Mouse (Mus musculus) liver, embryonic 16.5 days (tissue): Measurements from ENCODE around the gene Gm10160. TPM values are rescaled to one million over a fixed set of nuclear protein-coding genes. Genes with fewer than 3 reads are reported as not detected.

ENCODE experiments used
- ATAC-seq: fragments of 200-750 bp; cut with Nextera tagmentation; 2 replicates; pipeline ENCODE4 v1.8.0; 2017; ENCODE audit warnings: low read depth, mild to moderate bottlenecking, moderate number of reproducible peaks, moderate library complexity
- H3K27ac ChIP-seq: fragments of 300-500 bp; sonication (generic); 2 replicates; pipeline ENCODE4 v1.5.1; 2014; ENCODE audit warnings: mild to moderate bottlenecking, low read length
- H3K27me3 ChIP-seq: fragments of 300-500 bp; sonication (generic); 2 replicates; pipeline ENCODE4 v1.6.1; 2014; ENCODE audit warnings: low read depth, low read length, mixed read lengths; ENCODE audit not compliant: control insufficient read depth, insufficient read depth
- H3K36me3 ChIP-seq: fragments of 300-500 bp; sonication (generic); 2 replicates; pipeline ENCODE4 v1.6.1; 2014; ENCODE audit warnings: mild to moderate bottlenecking; ENCODE audit not compliant: control insufficient read depth, insufficient read depth
- H3K4me1 ChIP-seq: fragments of 300-500 bp; sonication (generic); 2 replicates; pipeline ENCODE4 v1.6.1; 2014; ENCODE audit warnings: low read depth, low read length, mixed read lengths; ENCODE audit not compliant: control insufficient read depth
- H3K4me2 ChIP-seq: fragments of 300-500 bp; sonication (generic); 2 replicates; pipeline ENCODE4 v1.6.1; 2014; ENCODE audit warnings: low read depth, low read length, mixed read lengths
- H3K4me3 ChIP-seq: fragments of 300-500 bp; sonication (generic); 2 replicates; pipeline ENCODE4 v1.5.1; 2014; ENCODE audit warnings: low read depth, mild to moderate bottlenecking, low read length
- H3K9ac ChIP-seq: fragments of 300-500 bp; sonication (generic); 2 replicates; pipeline ENCODE4 v1.6.1; 2014; ENCODE audit warnings: low read depth, low read length
- H3K9me3 ChIP-seq: fragments of 300-500 bp; sonication (generic); replicated peaks from 2 replicates; pipeline ENCODE4 v1.6.1; 2016; ENCODE audit warnings: low read length; ENCODE audit not compliant: control insufficient read depth
- WGBS: fragments of 180-500 bp; shearing (Covaris S2); extraction: QIAGEN DNeasy Blood & Tissue Kit; methylation state at CpG from one replicate; pipeline ENCODE4 v1.1.7; 2014; ENCODE audit not compliant: insufficient replicate concordance; 5-methylcytosine and 5-hydroxymethylcytosine counted together
- polyA plus RNA-seq: library from polyadenylated mRNA; unstranded; fragments of >200 nt; fragmentation: Nextera tagmentation; extraction: Ambion mirVana; gene quantifications from 2 replicates; pipeline ENCODE4 v1.2.1, GENCODE M21; 2015

Gm10160 gene
- polyA plus RNA-seq, 1 experiment from 2014 or later, result not detected

GRCm38 (mm10) chr7:81829379-81829894 is 26.2 kb downstream of the Gm10160 start, which contains the start of gene Btbd1:
Gene Btbd1, minus strand, starts transcription at chr7:81829431.
- Histone ChIP-seq H3K9me3 (no peaks in the 10 kb centered on the region), H3K27ac (peak within 1 kb of the TSS; percentile 87), H3K4me1 (peaks cover 21% of the 10 kb centered on the region), H3K4me3 (peak within 1 kb of the TSS; percentile 86), H3K9ac (peak within 1 kb of the TSS; percentile 87), H3K36me3 (no peaks in the 10 kb centered on the region), H3K4me2 (peak within 1 kb of the TSS; percentile 93), H3K27me3 (no peaks in the 10 kb centered on the region)
- peak; percentile 94 for ATAC-seq
- WGBS, result 2% methylated on average over 44 of the region's 58 CpGs

- WGBS, result under 1% methylated on average over 68 of the region's 91 CpGs
- Histone ChIP-seq H3K9ac (peak overlapping the region; percentile 87), H3K27ac (peak overlapping the region; percentile 87), H3K9me3 (no peaks in the 10 kb centered on the region), H3K36me3 (no peaks in the 10 kb centered on the region), H3K27me3 (no peaks in the 10 kb centered on the region), H3K4me3 (peak overlapping the region; percentile 86), H3K4me1 (peaks cover 21% of the 10 kb centered on the region), H3K4me2 (peak overlapping the region; percentile 93)
- peak; percentile 62 for ATAC-seq
Measured at GRCm38 (mm10) chr7:81828681-81829378, 26.8 kb downstream of the Gm10160 start.

GRCm38 (mm10) chr7:81827806-81828667 is 27.6 kb downstream of the Gm10160 start:
- 16% methylated on average over 17 of the region's 17 CpGs for WGBS
- Histone ChIP-seq H3K36me3 (no peaks in the 10 kb centered on the region), H3K9ac (peak overlapping the region; percentile 87), H3K4me3 (peak overlapping the region; percentile 86), H3K9me3 (no peaks in the 10 kb centered on the region), H3K27me3 (no peaks in the 10 kb centered on the region), H3K4me1 (peaks cover 21% of the 10 kb centered on the region), H3K4me2 (peak overlapping the region; percentile 93), H3K27ac (peak overlapping the region; percentile 87)
- ATAC-seq, result no peak

DNA sequence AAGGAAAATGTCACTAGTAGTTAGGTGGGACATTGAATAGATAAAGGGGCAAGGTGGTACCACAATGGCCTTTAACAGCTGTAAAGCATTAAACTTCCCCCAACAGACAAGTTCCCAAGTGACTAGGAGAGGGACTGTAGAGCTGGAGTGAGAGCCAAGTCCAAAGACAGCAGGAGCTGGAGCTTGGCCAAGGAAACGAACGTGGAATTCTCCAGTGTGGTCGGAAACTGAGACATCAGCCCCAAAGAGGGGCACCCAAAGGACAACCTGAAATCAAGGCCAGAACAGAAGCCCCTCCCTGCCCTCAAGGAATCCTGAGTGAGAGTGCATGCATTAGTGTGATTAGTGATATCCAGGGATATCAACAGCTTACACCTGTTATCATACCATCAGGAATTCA is 30.2 kb downstream of the Gm10160 start:
- H3K27ac ChIP-seq, result no peak overlapping the region
- H3K9ac ChIP-seq, result no peak overlapping the region
- H3K9me3 ChIP-seq, result no peaks in the 10 kb centered on the region
- H3K36me3 ChIP-seq, result no peaks in the 10 kb centered on the region
- H3K27me3 ChIP-seq, result no peaks in the 10 kb centered on the region
- H3K4me2 ChIP-seq, result no peak overlapping the region
- no peak for ATAC-seq
- no peak overlapping the region for H3K4me3 ChIP-seq
- peaks cover 21% of the 10 kb centered on the region for H3K4me1 ChIP-seq
- 70% methylated on average over 3 of the region's 3 CpGs for WGBS

- Histone ChIP-seq H3K4me1 (peaks cover 19% of the 10 kb centered on the region), H3K27ac (no peak overlapping the region), H3K4me2 (no peak overlapping the region), H3K9me3 (no peaks in the 10 kb centered on the region), H3K4me3 (no peak overlapping the region), H3K36me3 (no peaks in the 10 kb centered on the region), H3K9ac (no peak overlapping the region), H3K27me3 (no peaks in the 10 kb centered on the region)
- WGBS, result 41% methylated on average over 3 of the region's 3 CpGs
- ATAC-seq, result no peak
Measured at GRCm38 (mm10) chr7:81824906-81825305, 30.7 kb downstream of the Gm10160 start.

DNA sequence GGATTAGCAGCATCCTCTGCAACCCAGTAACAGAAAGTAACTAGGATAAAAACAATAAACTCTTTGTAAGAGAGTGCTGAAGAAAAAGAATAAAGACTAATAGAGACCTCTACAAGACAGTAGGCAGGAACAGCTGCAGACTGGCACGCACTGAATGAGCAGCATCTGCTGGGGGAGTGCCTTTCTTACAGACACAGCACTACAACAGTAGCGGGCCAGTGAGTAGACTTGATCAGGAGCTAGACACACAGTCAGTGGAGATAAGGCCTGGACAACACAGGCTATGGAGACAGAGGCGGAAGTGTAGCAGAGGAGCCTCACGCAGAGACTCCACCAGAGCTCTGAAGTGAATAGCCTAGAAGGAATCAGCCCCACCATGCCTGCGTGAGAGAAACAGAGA is 49.5 kb downstream of the Gm10160 start:
- H3K9me3 ChIP-seq, result no peaks in the 10 kb centered on the region
- H3K4me2 ChIP-seq, result no peak overlapping the region
- H3K4me1 ChIP-seq, result no peaks in the 10 kb centered on the region
- 53% methylated on average over 5 of the region's 5 CpGs for WGBS
- ATAC-seq, result no peak
- no peak overlapping the region for H3K27ac ChIP-seq
- H3K27me3 ChIP-seq, result no peaks in the 10 kb centered on the region
- H3K4me3 ChIP-seq, result no peak overlapping the region
- H3K9ac ChIP-seq, result no peak overlapping the region
- H3K36me3 ChIP-seq, result no peaks in the 10 kb centered on the region

Other genes with a start within 250 kb of the Gm10160 start
- gene Homer2, start 148.3 kb downstream of the Gm10160 start, polyA plus RNA-seq, result 2.8 and 3.3 TPM in 2 replicates
- gene Ramac, start 92.9 kb downstream of the Gm10160 start, polyA plus RNA-seq, result 52.9 and 62.2 TPM in 2 replicates
- 19.0 and 19.2 TPM in 2 replicates for gene 3110040N11Rik, start 66.3 kb downstream of the Gm10160 start, polyA plus RNA-seq
- 13.5 and 14.0 TPM in 2 replicates for gene Btbd1, start 26.4 kb downstream of the Gm10160 start, polyA plus RNA-seq
- 9.6 and 10.4 TPM in 2 replicates for gene Tm6sf1, start 3.2 kb upstream of the Gm10160 start, polyA plus RNA-seq
- 0.29 and 0.39 TPM in 2 replicates for gene Hdgfl3, start 78.7 kb upstream of the Gm10160 start, polyA plus RNA-seq
- gene Bnc1, start 136.5 kb upstream of the Gm10160 start, polyA plus RNA-seq, result 0.35 and 0.39 TPM in 2 replicates